20 mouse cellular contexts compared by ENCODE assay signal in the genomic region with DNA sequence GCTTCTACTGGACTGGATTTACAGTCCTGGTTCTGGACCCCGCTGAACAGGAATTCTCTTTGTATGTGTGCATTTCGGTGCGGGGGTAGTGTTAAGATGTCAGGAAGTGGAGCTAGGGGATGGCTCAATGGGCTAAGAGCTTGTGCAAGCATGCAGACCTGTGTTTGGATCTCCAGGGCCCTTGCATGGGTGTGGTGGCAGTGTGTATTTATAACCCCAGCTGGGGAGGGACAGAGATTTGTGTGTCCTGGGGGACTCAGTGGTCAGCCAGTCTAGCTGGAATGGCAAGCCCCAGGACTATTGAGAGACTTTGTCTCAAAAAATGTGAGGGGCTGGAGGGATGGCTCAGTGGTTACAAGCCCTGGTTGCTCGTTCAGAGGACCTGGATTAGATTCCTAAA.
A peak's percentile ranks its signal among the peaks of the same experiment; 100 is the strongest.
DNase-seq lines count a peak whose midpoint lies in the region; ATAC-seq and TF ChIP-seq lines count a peak whose summit lies in the region.
"Had no signal": no experiment of that assay in that cellular context is flagged by ENCODE, and none has a peak within 500 bp of the region (broad histone marks: within the 10 kb centered on the region; RNA-seq: fewer than 3 reads in every experiment).

No protein-coding gene starts in this region.

- peak; percentile 34 for DNase-seq in lung, postnatal 0 days (ENCODE audit: low spot score)
- DNase-seq in lung, postnatal 4 days, result no peak
- DNase-seq in stomach, postnatal 0 days (ENCODE audit: low spot score), result no peak
- no peak for DNase-seq in left cerebral cortex, postnatal 4 days
- DNase-seq: adrenal gland, adult 2 months; adrenal gland, postnatal 25 days; cerebellum, adult 18-20 months; cerebellum, adult 9-11 months; gastrocnemius, postnatal 10 days; heart, adult 2 months; heart, postnatal 14 days had no signal

- H3K4me2 ChIP-seq in lung, postnatal 0 days (replicated peaks; ENCODE audit: low read depth, low read length), result no peak overlapping the region
- no peak overlapping the region for H3K4me2 ChIP-seq in limb, embryonic 15.5 days
- H3K4me2 ChIP-seq in stomach, postnatal 0 days (replicated peaks; ENCODE audit: low read depth), result no peak overlapping the region
- H3K4me2 ChIP-seq in intestine, postnatal 0 days (replicated peaks; ENCODE audit: low read depth), result no peak overlapping the region
- H3K4me2 ChIP-seq: heart, embryonic 11.5 days; heart, embryonic 15.5 days; hindbrain, embryonic 13.5 days had no signal

- no peak overlapping the region for H3K27ac ChIP-seq in lung, postnatal 0 days (ENCODE audit: low read length)
- H3K27ac ChIP-seq in limb, embryonic 15.5 days, result 0 out of 2 replicates have a peak overlapping the region, but pooled peaks have one; percentile 12
- 0 out of 2 replicates have a peak overlapping the region, but pooled peaks have one; percentile 18 for H3K27ac ChIP-seq in stomach, postnatal 0 days (replicated peaks)
- H3K27ac ChIP-seq in intestine, postnatal 0 days (ENCODE audit: low read depth, low read length), result no peak overlapping the region
- H3K27ac ChIP-seq: heart, adult 2 months; heart, embryonic 15.5 days; hindbrain, embryonic 13.5 days; hindbrain, postnatal 0 days had no signal

- no peak overlapping the region for H3K4me3 ChIP-seq in lung, postnatal 0 days (ENCODE audit: low read depth, low read length)
- no peak overlapping the region for H3K4me3 ChIP-seq in limb, embryonic 15.5 days
- H3K4me3 ChIP-seq in stomach, postnatal 0 days (ENCODE audit: low read depth, low read length), result no peak overlapping the region
- H3K4me3 ChIP-seq in intestine, postnatal 0 days (ENCODE audit: low read depth, low read length), result no peak overlapping the region
- H3K4me3 ChIP-seq: heart, adult 2 months; heart, embryonic 15.5 days; hindbrain, embryonic 13.5 days had no signal

- 0 out of 2 replicates have a peak, but pooled peaks cover 4% of the 10 kb centered on the region for H3K4me1 ChIP-seq in lung, postnatal 0 days (ENCODE audit: insufficient read depth, low read depth, low read length)
- H3K4me1 ChIP-seq in limb, embryonic 15.5 days, result peaks cover 15% of the 10 kb centered on the region
- 0 out of 2 replicates have a peak, but pooled peaks cover 2% of the 10 kb centered on the region for H3K4me1 ChIP-seq in stomach, postnatal 0 days (replicated peaks; ENCODE audit: control insufficient read depth, insufficient read depth)
- H3K4me1 ChIP-seq in intestine, postnatal 0 days (replicated peaks; ENCODE audit: control insufficient read depth, insufficient read depth, low read length), result no peaks in the 10 kb centered on the region

- TF ChIP-seq EP300 in lung, postnatal 0 days (IDR thresholded peaks at IDR 0.05), result no peak
- no peak for TF ChIP-seq EP300 in stomach, postnatal 0 days (optimal IDR thresholded peaks at IDR 0.05)

- H3K9me3 ChIP-seq in lung, postnatal 0 days (ENCODE audit: low read length), result no peaks in the 10 kb centered on the region
- no peaks in the 10 kb centered on the region for H3K9me3 ChIP-seq in limb, embryonic 15.5 days
- no peaks in the 10 kb centered on the region for H3K9me3 ChIP-seq in stomach, postnatal 0 days (ENCODE audit: control insufficient read depth, low read length)
- H3K9me3 ChIP-seq in intestine, postnatal 0 days (ENCODE audit: control insufficient read depth), result no peaks in the 10 kb centered on the region
- H3K9me3 ChIP-seq: heart, embryonic 15.5 days; hindbrain, embryonic 13.5 days had no signal

- 54% methylated on average over 4 of the region's 4 CpGs for WGBS in lung, postnatal 0 days
- WGBS in limb, embryonic 15.5 days, result 49% methylated on average over 4 of the region's 4 CpGs
- WGBS in stomach, postnatal 0 days, result 39% methylated on average over 4 of the region's 4 CpGs
- 72% methylated on average over 4 of the region's 4 CpGs for WGBS in intestine, postnatal 0 days

- no peaks in the 10 kb centered on the region for H3K27me3 ChIP-seq in lung, postnatal 0 days (replicated peaks; ENCODE audit: insufficient read depth, low read length)
- no peaks in the 10 kb centered on the region for H3K27me3 ChIP-seq in limb, embryonic 15.5 days
- H3K27me3 ChIP-seq in stomach, postnatal 0 days (ENCODE audit: control insufficient read depth, insufficient read depth, low read length), result no peaks in the 10 kb centered on the region
- no peaks in the 10 kb centered on the region for H3K27me3 ChIP-seq in intestine, postnatal 0 days (replicated peaks; ENCODE audit: control insufficient read depth, insufficient read depth, low read length)
- H3K27me3 ChIP-seq: CH12.LX; heart, embryonic 15.5 days; hindbrain, embryonic 13.5 days had no signal

- intact Hi-C loops in left cerebral cortex, postnatal 4 days (cut with DNase I), result loop anchor here (10.0 kb wide), 1 partner anchor 107 kb away; no protein-coding TSS in a partner anchor

- ATAC-seq in lung, postnatal 0 days, result peak; percentile 33; the same call in 1 of the 2 replicates
- peak; percentile 25; the same call in 1 of the 2 replicates for ATAC-seq in granulocyte monocyte progenitor cell, adult 5-6 weeks (replicated peaks; ENCODE audit: poor library complexity, severe bottlenecking)
- ATAC-seq in limb, embryonic 15.5 days (ENCODE audit: insufficient number of reproducible peaks, low FRiP score, low TSS enrichment, low read depth), result no peak
- no peak for ATAC-seq in stomach, postnatal 0 days (ENCODE audit: low FRiP score, low TSS enrichment)
- no peak for ATAC-seq in intestine, postnatal 0 days
- ATAC-seq: forebrain, embryonic 14.5 days; hindbrain, postnatal 0 days had no signal

- no peak for TF ChIP-seq CTCF in lung, postnatal 0 days (IDR thresholded peaks at IDR 0.05)
- no peak for TF ChIP-seq CTCF in stomach, postnatal 0 days (IDR thresholded peaks at IDR 0.05; ENCODE audit: low read depth)
- no peak for TF ChIP-seq CTCF in intestine, postnatal 0 days (IDR thresholded peaks at IDR 0.05; ENCODE audit: low read depth)

- no peak overlapping the region for H3K9ac ChIP-seq in lung, postnatal 0 days (replicated peaks; ENCODE audit: low read depth)
- H3K9ac ChIP-seq in limb, embryonic 15.5 days, result no peak overlapping the region
- H3K9ac ChIP-seq in stomach, postnatal 0 days (ENCODE audit: low read length), result no peak overlapping the region
- H3K9ac ChIP-seq in intestine, postnatal 0 days (ENCODE audit: low read depth, low read length), result no peak overlapping the region
- H3K9ac ChIP-seq: heart, embryonic 15.5 days; hindbrain, embryonic 13.5 days had no signal

- H3K36me3 ChIP-seq in lung, postnatal 0 days (ENCODE audit: insufficient read depth, low read length), result no peaks in the 10 kb centered on the region
- H3K36me3 ChIP-seq in limb, embryonic 15.5 days, result no peaks in the 10 kb centered on the region
- no peaks in the 10 kb centered on the region for H3K36me3 ChIP-seq in stomach, postnatal 0 days (ENCODE audit: control insufficient read depth, insufficient read depth, low read length)
- no peaks in the 10 kb centered on the region for H3K36me3 ChIP-seq in intestine, postnatal 0 days (ENCODE audit: control insufficient read depth, insufficient read depth)
- H3K36me3 ChIP-seq: heart, embryonic 15.5 days; hindbrain, embryonic 13.5 days had no signal

Comparison
In these comparisons a context has a peak if more than half of its experiments do, and no peak if none do; other contexts are left out.
1. ATAC-seq: peak in lung, postnatal 0 days (single experiment) and granulocyte monocyte progenitor cell, adult 5-6 weeks (single experiment); none in limb, embryonic 15.5 days (single experiment), stomach, postnatal 0 days (single experiment) and intestine, postnatal 0 days (single experiment).
2. H3K27ac ChIP-seq: peak in limb, embryonic 15.5 days (single experiment) and stomach, postnatal 0 days (single experiment); none in lung, postnatal 0 days (single experiment) and intestine, postnatal 0 days (single experiment).